25 mouse cellular contexts compared by ENCODE assay signal in genomic region chr17:86872643-86873042, GRCm38 (mm10). TPM values are rescaled to one million over a fixed set of nuclear protein-coding genes. Genes with fewer than 3 reads are reported as not detected.
DNase-seq lines count a peak whose midpoint lies in the region; ATAC-seq and TF ChIP-seq lines count a peak whose summit lies in the region.
"Had no signal": no experiment of that assay in that cellular context is flagged by ENCODE, and none has a peak within 500 bp of the region (broad histone marks: within the 10 kb centered on the region; RNA-seq: fewer than 3 reads in every experiment).

No protein-coding gene starts in this region.

- no peak for TF ChIP-seq POLR2A in thymus, adult 2 months (IDR thresholded peaks at IDR 0.05; ENCODE audit: control insufficient read depth, extremely low read depth, insufficient read depth, low read length, poor library complexity)
- no peak for TF ChIP-seq POLR2A in CH12.LX (IDR thresholded peaks at IDR 0.05; ENCODE audit: low read depth, low read length)

- H3K4me1 ChIP-seq in thymus, adult 2 months (replicated peaks; ENCODE audit: control insufficient read depth, insufficient read depth, low read length), result peaks cover 7% of the 10 kb centered on the region
- peaks cover 0 to 5% of the 10 kb centered on the region in 2 experiments; a peak in 1 of 4 replicates for H3K4me1 ChIP-seq in CH12.LX (ENCODE audit: control insufficient read depth in 1 of 2, insufficient read depth in 2 of 2)
- H3K4me1 ChIP-seq: hindbrain, embryonic 10.5 days had no signal

- no peak for TF ChIP-seq CTCF in thymus, adult 2 months (IDR thresholded peaks at IDR 0.05; ENCODE audit: borderline replicate concordance, control insufficient read depth, extremely low read depth, insufficient read depth, low read length, poor library complexity)
- no peak for TF ChIP-seq CTCF in CH12.LX (conservative IDR thresholded peaks at IDR 0.05 in 1 of 2, IDR thresholded peaks at IDR 0.05 in 1 of 2; ENCODE audit: low read depth in 2 of 2, low read length in 2 of 2)

- WGBS in thymus, adult 2 months, result 12% methylated on average over 6 of the region's 6 CpGs

- no peaks in the 10 kb centered on the region for H3K27me3 ChIP-seq in thymus, adult 2 months (ENCODE audit: control insufficient read depth, insufficient read depth, low read length)
- no peaks in the 10 kb centered on the region for H3K27me3 ChIP-seq in CH12.LX (replicated peaks)
- H3K27me3 ChIP-seq: heart, embryonic 12.5 days had no signal

- ATAC-seq in inflammation-experienced regulatory T-cells, adult 6 months, result peak; percentile 83
- ATAC-seq: forebrain, embryonic 13.5 days had no signal

- in situ Hi-C loops in CH12.LX (cut with MboI; ENCODE audit: low pct_ligation_motif_present, low pct_unique_long_range_greater_than_20kb, low sequenced_read_pairs), result no loop called here

- no peak overlapping the region for H3K27ac ChIP-seq in thymus, adult 2 months (ENCODE audit: control insufficient read depth, insufficient read depth, low read length)
- no peak overlapping the region for H3K27ac ChIP-seq in CH12.LX (ENCODE audit: insufficient read depth, low read depth)
- H3K27ac ChIP-seq: embryonic facial prominence, embryonic 10.5 days; forebrain, embryonic 13.5 days; gastrocnemius, adult 2 months; hindbrain, embryonic 10.5 days; hindbrain, embryonic 14.5 days had no signal

- no peak for TF ChIP-seq RAD21 in CH12.LX (IDR thresholded peaks at IDR 0.05; ENCODE audit: low read depth, low read length)

- dilution Hi-C loops in CH12.LX (cut with MboI; ENCODE audit: extremely low pct_ligation_motif_present, extremely low pct_unique_long_range_greater_than_20kb, low sequenced_read_pairs), result no loop called here

- peak; percentile 32; the same call in 1 of the 2 replicates for TF ChIP-seq EP300 in CH12.LX (IDR thresholded peaks at IDR 0.05; ENCODE audit: low read length)

- DNase-seq in thymus, adult 2 months, result peak; percentile 4
- no peak for DNase-seq in thymus, postnatal 4 days
- DNase-seq in 416B (ENCODE audit: low read depth) (peak; percentile 1), CH12.LX (ENCODE audit: extremely low read depth) (no peak)
- no peak for DNase-seq in kidney, adult 11 months
- DNase-seq in layer of hippocampus, adult 18-20 months (ENCODE audit: low spot score in 2 of 2), result no peak
- no peak for DNase-seq in c-Kit-positive CD71-positive TER-119-positive erythroid progenitor cells, embryonic 14.5 days (ENCODE audit: low spot score)
- DNase-seq: adrenal gland, postnatal 14 days; cerebellum, adult 2 months; cerebellum, postnatal 10 days; gastrocnemius, adult 2 months; gastrocnemius, postnatal 25 days had no signal

- H3K9me3 ChIP-seq in CH12.LX (replicated peaks; ENCODE audit: low read length), result no peaks in the 10 kb centered on the region
- H3K9me3 ChIP-seq: embryonic facial prominence, embryonic 10.5 days; forebrain, embryonic 13.5 days; heart, embryonic 12.5 days; hindbrain, embryonic 10.5 days had no signal

- H3K9ac ChIP-seq in CH12.LX (ENCODE audit: insufficient read depth, low read depth), result no peak overlapping the region
- H3K9ac ChIP-seq: forebrain, embryonic 13.5 days; heart, embryonic 12.5 days; hindbrain, embryonic 14.5 days had no signal

- no peaks in the 10 kb centered on the region for H3K36me3 ChIP-seq in thymus, adult 2 months (ENCODE audit: control insufficient read depth, insufficient read depth, low read length)
- H3K36me3 ChIP-seq in CH12.LX (replicated peaks in 1 of 2; ENCODE audit: control insufficient read depth in 1 of 2, insufficient read depth in 1 of 2, low read length in 1 of 2), result no peaks in the 10 kb centered on the region
- H3K36me3 ChIP-seq: embryonic facial prominence, embryonic 10.5 days; heart, embryonic 12.5 days; hindbrain, embryonic 10.5 days had no signal

- no peaks in the 10 kb centered on the region for H3K79me2 ChIP-seq in CH12.LX (replicated peaks; ENCODE audit: control insufficient read depth, extremely low read depth, insufficient read depth, poor library complexity, severe bottlenecking)

- no peak overlapping the region for H3K4me3 ChIP-seq in thymus, adult 2 months (ENCODE audit: control insufficient read depth, insufficient read depth, low read length)
- H3K4me3 ChIP-seq in CH12.LX (replicated peaks in 1 of 3; ENCODE audit: low read depth in 2 of 3, low read length in 2 of 3, poor library complexity in 1 of 3), result no peak overlapping the region
- H3K4me3 ChIP-seq: embryonic facial prominence, embryonic 10.5 days; forebrain, embryonic 13.5 days; gastrocnemius, adult 2 months; heart, embryonic 12.5 days; hindbrain, embryonic 10.5 days had no signal

- H3K4me2 ChIP-seq in CH12.LX (ENCODE audit: insufficient read depth, low read depth, poor library complexity, severe bottlenecking), result peak overlapping the region; percentile 3; the same call in 1 of the 2 replicates
- H3K4me2 ChIP-seq: forebrain, embryonic 13.5 days; heart, embryonic 12.5 days; hindbrain, embryonic 14.5 days had no signal

TF ChIP-seq in CH12.LX, 34 proteins besides CTCF, POLR2A, EP300 and RAD21:
- TF ChIP-seq E2F4 (IDR thresholded peaks at IDR 0.05; ENCODE audit: insufficient replicate concordance, low read depth, low read length) (no peak), UBTF (IDR thresholded peaks at IDR 0.05; ENCODE audit: low read depth, low read length) (no peak), ETS1 (conservative IDR thresholded peaks at IDR 0.05; ENCODE audit: low read depth, low read length) (no peak), PAX5 (IDR thresholded peaks at IDR 0.05; ENCODE audit: low read length) (no peak), SIN3A (IDR thresholded peaks at IDR 0.05; ENCODE audit: low read length) (no peak), KAT2A (IDR thresholded peaks at IDR 0.05; ENCODE audit: insufficient replicate concordance, low read length) (no peak), NRF1 (IDR thresholded peaks at IDR 0.05; ENCODE audit: low read depth, low read length) (no peak), JUN (IDR thresholded peaks at IDR 0.05; ENCODE audit: insufficient read depth, low read depth, low read length) (no peak), JUND (conservative IDR thresholded peaks at IDR 0.05; ENCODE audit: low read depth, low read length) (no peak), USF2 (conservative IDR thresholded peaks at IDR 0.05; ENCODE audit: low read depth, low read length) (no peak), ZC3H11A (IDR thresholded peaks at IDR 0.05; ENCODE audit: low read depth, low read length) (no peak), CHD2 (IDR thresholded peaks at IDR 0.05; ENCODE audit: low read length) (no peak)

RNA-seq across cellular contexts. Expression of gene Tmem247, which starts 44.5 kb away (rescaled TPM):
- polyA plus RNA-seq in thymus, adult 2 months (2012; rRNA removed), result 0.19 TPM in 1 of 2 replicates, not detected in the other
- not detected in 2 replicates for total RNA-seq in CH12.LX (2012; rRNA removed)
- not detected in 2 replicates for total RNA-seq in CH12.LX (2014; rRNA removed)
- polyA plus RNA-seq in CH12.LX (2012; ENCODE audit: insufficient read length, low read depth), result not detected in 2 replicates
- polyA plus RNA-seq in inflammation-experienced regulatory T-cells, adult 6 months (2017; shearing (Covaris generic)), result not detected
- total RNA-seq in layer of hippocampus, adult 18-20 months (2021), result not detected
- total RNA-seq: adrenal gland, postnatal 14 days; gastrocnemius, adult 2 months; gastrocnemius, postnatal 25 days; granulocyte monocyte progenitor cell, adult 5-6 weeks; heart, adult 8-10 months; heart, postnatal 25 days; MEL had no signal
- polyA plus RNA-seq: C2C12; cerebellum, adult 2 months; embryonic facial prominence, embryonic 10.5 days; embryonic facial prominence, embryonic 14.5 days; forebrain, embryonic 13.5 days; heart, embryonic 12.5 days; heart, embryonic 16.5 days; hindbrain, embryonic 10.5 days; hindbrain, embryonic 14.5 days had no signal

Comparison
In these comparisons a context has a peak if more than half of its experiments do, and no peak if none do; other contexts are left out.
1. DNase-seq: peak in thymus, adult 2 months (single experiment) and 416B (single experiment); none in thymus, postnatal 4 days (single experiment), CH12.LX (single experiment), kidney, adult 11 months (single experiment), layer of hippocampus, adult 18-20 months (0 of 2) and c-Kit-positive CD71-positive TER-119-positive erythroid progenitor cells, embryonic 14.5 days (single experiment).